Mouse (Mus musculus) C2C12 (cell line): Measurements from ENCODE around the gene Pbx4. TPM values are rescaled to one million over a fixed set of nuclear protein-coding genes. Genes with fewer than 3 reads are reported as not detected.

Experiments
- H3K27me3 ChIP-seq: one replicate; pipeline ENCODE4 v1.6.1; 2011; ENCODE audit not compliant: control insufficient read depth, insufficient read depth, insufficient read length
- H3K36me3 ChIP-seq: one replicate; pipeline ENCODE4 v1.6.1; 2011; ENCODE audit not compliant: control insufficient read depth, insufficient read depth
- H3K4me3 ChIP-seq: one replicate; pipeline ENCODE4 v1.5.1; 2011; ENCODE audit warnings: mild to moderate bottlenecking, control low read depth; ENCODE audit not compliant: poor library complexity, insufficient read depth, severe bottlenecking
- H3K79me2 ChIP-seq: one replicate; pipeline ENCODE4 v1.6.1; 2011; ENCODE audit not compliant: control insufficient read depth, insufficient read depth
- H3K79me3 ChIP-seq: one replicate; pipeline ENCODE4 v1.6.1; 2011; ENCODE audit warnings: low read depth, control low read depth
- H3ac ChIP-seq: one replicate; pipeline ENCODE3; 2011; ENCODE audit warnings: low read depth; ENCODE audit not compliant: control insufficient read depth, insufficient read length
- CEBPB ChIP-seq: IDR thresholded peaks from one replicate; pipeline ENCODE4 v1.6.1; 2011; ENCODE audit warnings: low read depth, mild to moderate bottlenecking, control low read depth, moderate library complexity
- CTCF ChIP-seq: IDR thresholded peaks from one replicate; pipeline ENCODE4 v1.5.1; 2011; ENCODE audit not compliant: control insufficient read depth, insufficient read depth, insufficient read length
- FOSL1 ChIP-seq: IDR thresholded peaks from one replicate; pipeline ENCODE4 v1.8.0; 2011; ENCODE audit warnings: mild to moderate bottlenecking, low read length; ENCODE audit not compliant: poor library complexity, insufficient read depth, severe bottlenecking
- MAX ChIP-seq: IDR thresholded peaks from one replicate; pipeline ENCODE4 v1.6.1; 2011; ENCODE audit warnings: mild to moderate bottlenecking, control low read depth
- MYOD1 ChIP-seq: IDR thresholded peaks from one replicate; pipeline ENCODE4 v1.6.1; 2011; ENCODE audit warnings: low read depth; ENCODE audit not compliant: control insufficient read depth, insufficient read length
- MYOG ChIP-seq: IDR thresholded peaks from one replicate; pipeline ENCODE4 v1.6.1; 2011; ENCODE audit not compliant: control insufficient read depth, insufficient read length; ENCODE audit errors: extremely low read depth
- USF1 ChIP-seq: IDR thresholded peaks from one replicate; pipeline ENCODE4 v1.6.1; 2011; ENCODE audit warnings: low read depth, mild to moderate bottlenecking, control low read depth, moderate library complexity
- polyA plus RNA-seq: library from polyadenylated mRNA; unstranded; fragments of >200 nt; fragmentation: generic; extraction: Trizol; gene quantifications from one replicate; pipeline ENCODE4 v1.2.1, GENCODE M21; 2012; ENCODE audit warnings: missing spikeins

Pbx4 gene
- polyA plus RNA-seq, 1 experiment = 1.6 TPM

GRCm38 (mm10) chr8:69837057-69837682 lies 4.9 kb downstream of the Pbx4 start:
- Histone ChIP-seq H3K79me3 (no peaks in the 10 kb centered on the region), H3K27me3 (no peaks in the 10 kb centered on the region), H3K79me2 (no peaks in the 10 kb centered on the region), H3K36me3 (no peaks in the 10 kb centered on the region), H3K4me3 (no peak overlapping the region), H3ac (no peak overlapping the region)
- TF ChIP-seq MAX (no peak), CTCF (no peak), FOSL1 (no peak), CEBPB (no peak), MYOD1 (no peak), MYOG (no peak), USF1 (no peak)

DNA sequence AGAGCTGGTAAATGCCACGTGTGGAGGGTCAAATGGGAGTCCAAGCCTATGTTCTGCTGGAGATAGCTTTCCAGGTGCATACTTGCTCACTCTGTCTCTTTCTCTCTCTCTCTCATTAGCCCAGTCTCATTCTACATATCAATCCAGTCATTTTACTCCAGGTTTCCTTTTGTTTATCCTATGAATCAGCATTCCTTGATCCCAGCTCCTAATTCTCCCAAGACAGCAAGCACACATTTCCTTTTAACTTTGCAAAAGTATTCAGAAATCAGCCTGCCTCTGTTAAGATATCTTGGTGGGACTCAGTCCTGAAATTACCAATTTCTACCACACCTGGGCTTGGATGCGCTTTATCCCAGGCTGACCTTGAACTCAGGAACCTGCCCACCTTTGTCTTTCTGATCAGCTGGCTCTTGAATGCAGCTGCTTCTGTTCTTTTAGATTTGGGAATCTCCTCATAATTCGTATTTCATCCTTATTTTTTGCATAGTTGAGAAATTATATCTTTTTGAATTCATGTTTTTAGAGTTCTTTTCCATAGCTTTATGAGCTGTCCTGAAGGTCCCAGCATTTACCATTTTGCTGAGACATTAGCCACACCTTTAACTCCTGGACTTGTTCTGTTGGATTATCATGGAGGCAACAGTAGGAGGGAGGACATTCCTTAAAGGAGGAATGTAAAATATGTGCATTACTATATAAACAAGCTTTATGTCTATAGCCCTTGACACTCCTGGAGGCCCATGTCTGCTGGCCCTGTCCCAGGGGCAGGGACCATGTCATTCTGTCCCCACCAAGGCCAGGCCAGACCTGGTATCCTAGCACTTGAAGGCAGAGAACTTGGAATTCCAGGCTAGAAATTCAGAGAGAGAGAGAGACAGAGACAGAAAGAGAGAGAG lies 15.1 kb downstream of the Pbx4 start:
- Histone ChIP-seq H3K79me2 (no peaks in the 10 kb centered on the region), H3K79me3 (no peaks in the 10 kb centered on the region), H3K27me3 (no peaks in the 10 kb centered on the region), H3ac (no peak overlapping the region), H3K36me3 (no peaks in the 10 kb centered on the region), H3K4me3 (no peak overlapping the region)
- TF ChIP-seq USF1 (no peak), CEBPB (no peak), FOSL1 (no peak), MYOG (no peak), MAX (no peak), CTCF (no peak), MYOD1 (no peak)

GRCm38 (mm10) chr8:69848951-69849350 lies 16.7 kb downstream of the Pbx4 start:
- Histone ChIP-seq H3K4me3 (no peak overlapping the region), H3K27me3 (no peaks in the 10 kb centered on the region), H3K79me3 (no peaks in the 10 kb centered on the region), H3K36me3 (no peaks in the 10 kb centered on the region), H3ac (no peak overlapping the region), H3K79me2 (no peaks in the 10 kb centered on the region)
- no peak for TF ChIP-seq MYOG
- TF ChIP-seq USF1 = no peak
- TF ChIP-seq CEBPB = peak; percentile 4
- TF ChIP-seq FOSL1 = no peak
- peak; percentile 74 for TF ChIP-seq MAX
- peak; percentile 24 for TF ChIP-seq MYOD1
- TF ChIP-seq CTCF = no peak

GRCm38 (mm10) chr8:69849899-69850298 lies 17.6 kb downstream of the Pbx4 start:
- no peaks in the 10 kb centered on the region for H3K79me3 ChIP-seq
- no peak for TF ChIP-seq USF1
- no peak for TF ChIP-seq CTCF
- no peak for TF ChIP-seq CEBPB
- TF ChIP-seq FOSL1 = no peak
- TF ChIP-seq MAX = no peak
- no peaks in the 10 kb centered on the region for H3K27me3 ChIP-seq
- no peak overlapping the region for H3ac ChIP-seq
- H3K4me3 ChIP-seq = no peak overlapping the region
- H3K36me3 ChIP-seq = no peaks in the 10 kb centered on the region
- no peaks in the 10 kb centered on the region for H3K79me2 ChIP-seq

DNA sequence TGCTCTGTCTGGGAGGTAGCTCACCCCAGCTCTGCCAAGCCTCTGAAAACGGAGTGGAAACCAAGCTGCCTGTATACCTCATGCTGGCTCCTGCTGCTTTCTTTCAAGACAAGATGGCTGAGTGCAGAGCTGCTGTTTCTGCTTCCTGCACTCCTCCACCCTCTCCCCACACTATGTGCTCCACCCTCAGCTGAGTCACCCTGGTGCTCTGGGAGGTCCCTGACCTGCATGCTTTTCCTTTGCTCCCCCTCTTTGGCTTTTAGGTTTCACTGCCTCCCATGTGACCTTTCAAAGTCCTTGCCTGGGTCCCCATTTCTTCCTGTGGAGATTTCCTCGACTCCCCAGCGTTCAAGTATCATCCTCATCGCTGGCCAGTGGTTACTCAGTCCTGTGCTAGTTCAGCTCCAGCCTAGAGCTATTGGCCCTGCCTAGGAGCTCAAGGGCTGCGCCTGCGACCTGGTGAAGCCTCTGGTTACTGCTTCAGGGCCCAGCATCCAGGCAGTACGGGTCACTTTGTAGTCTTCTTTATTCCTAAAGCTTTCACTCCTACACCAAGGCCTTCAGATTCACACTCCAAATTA lies 18.7 kb downstream of the Pbx4 start:
- TF ChIP-seq CEBPB = no peak
- no peak for TF ChIP-seq MAX
- TF ChIP-seq CTCF = no peak
- no peak for TF ChIP-seq FOSL1
- no peak for TF ChIP-seq MYOD1
- no peaks in the 10 kb centered on the region for H3K79me2 ChIP-seq

More for the DNA sequence above, 18.7 kb downstream of the Pbx4 start:
- no peak overlapping the region for H3ac ChIP-seq
- H3K36me3 ChIP-seq = no peaks in the 10 kb centered on the region
- no peak overlapping the region for H3K4me3 ChIP-seq
- H3K79me3 ChIP-seq = no peaks in the 10 kb centered on the region
- H3K27me3 ChIP-seq = no peaks in the 10 kb centered on the region
